Mouse (Mus musculus) neural tube, embryonic 11.5 days (tissue): ENCODE data around the gene Slc39a9. TPM values are rescaled to one million over a fixed set of nuclear protein-coding genes. Genes with fewer than 3 reads are reported as not detected.

Experiments
- ATAC-seq: fragments of 200-750 bp; cut with Nextera tagmentation; 2 replicates; pipeline ENCODE4 v1.8.0; 2017; ENCODE audit warnings: moderate number of reproducible peaks, mild to moderate bottlenecking, moderate TSS enrichment, moderate library complexity; ENCODE audit not compliant: insufficient read depth, low FRiP score, low TSS enrichment
- DNase-seq: peaks from one replicate; pipeline ENCODE4 v3.0.0-alpha.2; 2015; ENCODE audit warnings: low spot score
- H3K27ac ChIP-seq: fragments of 300-500 bp; sonication (generic); 2 replicates; pipeline ENCODE4 v1.5.1; 2014; ENCODE audit warnings: low read depth, mild to moderate bottlenecking, low read length
- H3K27me3 ChIP-seq: fragments of 300-500 bp; sonication (generic); 2 replicates; pipeline ENCODE4 v1.6.1; 2014; ENCODE audit warnings: mild to moderate bottlenecking, low read length, mixed read lengths; ENCODE audit not compliant: control insufficient read depth, insufficient read depth
- H3K36me3 ChIP-seq: fragments of 300-500 bp; sonication (generic); 2 replicates; pipeline ENCODE4 v1.6.1; 2014; ENCODE audit warnings: mild to moderate bottlenecking, low read length, moderate library complexity, mixed read lengths; ENCODE audit not compliant: control insufficient read depth, insufficient read depth
- H3K4me1 ChIP-seq: fragments of 300-500 bp; sonication (generic); 2 replicates; pipeline ENCODE4 v1.6.1; 2014; ENCODE audit warnings: low read length, mixed read lengths; ENCODE audit not compliant: control insufficient read depth, insufficient read depth
- H3K4me2 ChIP-seq: fragments of 300-500 bp; sonication (generic); 2 replicates; pipeline ENCODE4 v1.6.1; 2014; ENCODE audit warnings: low read depth, mild to moderate bottlenecking, moderate library complexity
- H3K4me3 ChIP-seq: fragments of 300-500 bp; sonication (generic); 2 replicates; pipeline ENCODE4 v1.5.1; 2014; ENCODE audit warnings: low read depth, low read length
- H3K9ac ChIP-seq: fragments of 300-500 bp; sonication (generic); 2 replicates; pipeline ENCODE4 v1.6.1; 2014; ENCODE audit warnings: mild to moderate bottlenecking, low read length
- H3K9me3 ChIP-seq: fragments of 300-500 bp; sonication (generic); 2 replicates; pipeline ENCODE4 v1.6.1; 2016; ENCODE audit warnings: low read length; ENCODE audit not compliant: control insufficient read depth
- WGBS: fragments of 180-500 bp; shearing (Covaris S2); extraction: QIAGEN DNeasy Blood & Tissue Kit; methylation state at CpG from one replicate; pipeline ENCODE4 v1.1.7; 2014; 5-methylcytosine and 5-hydroxymethylcytosine counted together
- polyA plus RNA-seq: library from polyadenylated mRNA; unstranded; fragments of >200 nt; fragmentation: Nextera tagmentation; extraction: Ambion mirVana; gene quantifications from 2 replicates; pipeline ENCODE4 v1.2.1, GENCODE M21; 2014

Gene Slc39a9
- polyA plus RNA-seq, 1 experiment from 2014 or later = 31.2 TPM

- 74% methylated on average over 2 of the region's 2 CpGs for WGBS
- Histone ChIP-seq H3K36me3 (no peaks in the 10 kb centered on the region), H3K4me3 (no peak overlapping the region), H3K27ac (no peak overlapping the region), H3K4me1 (no peaks in the 10 kb centered on the region), H3K4me2 (no peak overlapping the region), H3K9me3 (no peaks in the 10 kb centered on the region), H3K9ac (no peak overlapping the region), H3K27me3 (no peaks in the 10 kb centered on the region)
- DNase-seq (no peak), ATAC-seq (no peak)
Measured at GRCm38 (mm10) chr12:80719141-80719540, 75.5 kb downstream of the Slc39a9 start.

- ATAC-seq (no peak), DNase-seq (no peak)
- Histone ChIP-seq H3K4me1 (no peaks in the 10 kb centered on the region), H3K27me3 (no peaks in the 10 kb centered on the region), H3K4me3 (no peak overlapping the region), H3K9ac (no peak overlapping the region), H3K9me3 (no peaks in the 10 kb centered on the region), H3K36me3 (no peaks in the 10 kb centered on the region), H3K4me2 (no peak overlapping the region), H3K27ac (no peak overlapping the region)
- 78% methylated on average over 12 of the region's 12 CpGs for WGBS
Measured at GRCm38 (mm10) chr12:80720507-80720906, 76.8 kb downstream of the Slc39a9 start.

GRCm38 (mm10) chr12:80721458-80721857 lies 77.8 kb downstream of the Slc39a9 start:
- H3K27me3 ChIP-seq = no peaks in the 10 kb centered on the region
- no peak overlapping the region for H3K4me3 ChIP-seq
- H3K4me1 ChIP-seq = no peaks in the 10 kb centered on the region
- 83% methylated on average over 15 of the region's 15 CpGs for WGBS
- no peak overlapping the region for H3K9ac ChIP-seq
- ATAC-seq (no peak), DNase-seq (no peak)
- no peaks in the 10 kb centered on the region for H3K36me3 ChIP-seq
- H3K4me2 ChIP-seq = no peak overlapping the region
- H3K9me3 ChIP-seq = no peaks in the 10 kb centered on the region
- no peak overlapping the region for H3K27ac ChIP-seq

- ATAC-seq = no peak
- WGBS = 27% methylated on average over 10 of the region's 10 CpGs
Measured at GRCm38 (mm10) chr12:80724853-80725559, 81.3 kb downstream of the Slc39a9 start.

GRCm38 (mm10) chr12:80728207-80728606 lies 84.5 kb downstream of the Slc39a9 start:
- H3K9ac ChIP-seq = no peak overlapping the region
- no peak overlapping the region for H3K27ac ChIP-seq
- H3K27me3 ChIP-seq = no peaks in the 10 kb centered on the region
- H3K4me1 ChIP-seq = no peaks in the 10 kb centered on the region
- no peak for DNase-seq
- 17% methylated on average over 1 of the region's 1 CpGs for WGBS
- no peaks in the 10 kb centered on the region for H3K9me3 ChIP-seq
- no peak overlapping the region for H3K4me3 ChIP-seq
- ATAC-seq = no peak
- no peak overlapping the region for H3K4me2 ChIP-seq
- no peaks in the 10 kb centered on the region for H3K36me3 ChIP-seq

More at GRCm38 (mm10) chr12:80724853-80725559, 81.3 kb downstream of the Slc39a9 start:
- H3K4me3 ChIP-seq = no peak overlapping the region
- H3K36me3 ChIP-seq = no peaks in the 10 kb centered on the region
- H3K27ac ChIP-seq = no peak overlapping the region
- no peak overlapping the region for H3K4me2 ChIP-seq
- no peaks in the 10 kb centered on the region for H3K4me1 ChIP-seq
- no peaks in the 10 kb centered on the region for H3K9me3 ChIP-seq
- no peaks in the 10 kb centered on the region for H3K27me3 ChIP-seq
- H3K9ac ChIP-seq = no peak overlapping the region
- DNase-seq = peak; percentile 72

- ATAC-seq (no peak), DNase-seq (no peak)
- Histone ChIP-seq H3K27me3 (no peaks in the 10 kb centered on the region), H3K9ac (no peak overlapping the region), H3K9me3 (no peaks in the 10 kb centered on the region), H3K4me1 (no peaks in the 10 kb centered on the region), H3K4me3 (no peak overlapping the region), H3K36me3 (no peaks in the 10 kb centered on the region), H3K4me2 (no peak overlapping the region), H3K27ac (no peak overlapping the region)
- WGBS = 49% methylated on average over 2 of the region's 2 CpGs
Measured at GRCm38 (mm10) chr12:80728814-80729213, 85.1 kb downstream of the Slc39a9 start.

- Histone ChIP-seq H3K36me3 (no peaks in the 10 kb centered on the region), H3K4me3 (no peak overlapping the region), H3K9ac (no peak overlapping the region), H3K27ac (no peak overlapping the region), H3K27me3 (no peaks in the 10 kb centered on the region), H3K4me1 (no peaks in the 10 kb centered on the region), H3K9me3 (no peaks in the 10 kb centered on the region), H3K4me2 (no peak overlapping the region)
- 85% methylated on average over 12 of the region's 12 CpGs for WGBS
- no peak for ATAC-seq
- DNase-seq = no peak
Measured at GRCm38 (mm10) chr12:80729758-80730530, 86.3 kb downstream of the Slc39a9 start.

- ATAC-seq = peak; percentile 68
- Histone ChIP-seq H3K4me2 (no peak overlapping the region), H3K27ac (no peak overlapping the region), H3K9me3 (no peaks in the 10 kb centered on the region), H3K9ac (no peak overlapping the region), H3K27me3 (no peaks in the 10 kb centered on the region), H3K4me3 (no peak overlapping the region), H3K4me1 (no peaks in the 10 kb centered on the region), H3K36me3 (no peaks in the 10 kb centered on the region)
- 7% methylated on average over 9 of the region's 9 CpGs for WGBS
- peak; percentile 85 for DNase-seq
Measured at GRCm38 (mm10) chr12:80730567-80730966, 86.9 kb downstream of the Slc39a9 start.
